Mouse (Mus musculus): ENCODE data around the gene Noxo1. TPM values are rescaled to one million over a fixed set of nuclear protein-coding genes. Genes with fewer than 3 reads are reported as not detected.
"Not testable (repeated sequence)": the region's sequence is repeated elsewhere in the genome, so short reads cannot be mapped to it uniquely, and the experiment has no call there.

Gene Noxo1
- total RNA-seq, 2 experiments from 2014 or later = 4.3 to 6.6 TPM

DNA sequence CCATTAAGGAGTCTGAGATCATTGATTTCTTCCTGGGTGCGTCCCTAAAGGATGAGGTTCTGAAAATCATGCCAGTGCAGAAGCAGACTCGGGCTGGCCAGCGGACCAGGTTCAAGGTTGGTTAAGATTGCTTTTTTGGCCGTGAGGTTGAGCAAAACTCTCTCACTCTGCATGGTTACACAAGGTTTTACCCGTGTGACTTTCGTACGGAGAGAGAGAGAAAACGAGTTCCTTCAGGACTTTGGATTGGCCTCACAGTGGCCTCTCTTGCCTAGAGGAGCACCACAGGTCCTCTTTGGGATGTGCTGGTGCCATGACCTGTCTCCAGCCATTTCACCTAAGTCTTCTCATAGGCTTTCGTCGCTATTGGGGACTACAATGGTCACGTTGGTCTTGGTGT lies 24.6 kb downstream of the Noxo1 start:
- DNase-seq = not testable (repeated sequence)

DNA sequence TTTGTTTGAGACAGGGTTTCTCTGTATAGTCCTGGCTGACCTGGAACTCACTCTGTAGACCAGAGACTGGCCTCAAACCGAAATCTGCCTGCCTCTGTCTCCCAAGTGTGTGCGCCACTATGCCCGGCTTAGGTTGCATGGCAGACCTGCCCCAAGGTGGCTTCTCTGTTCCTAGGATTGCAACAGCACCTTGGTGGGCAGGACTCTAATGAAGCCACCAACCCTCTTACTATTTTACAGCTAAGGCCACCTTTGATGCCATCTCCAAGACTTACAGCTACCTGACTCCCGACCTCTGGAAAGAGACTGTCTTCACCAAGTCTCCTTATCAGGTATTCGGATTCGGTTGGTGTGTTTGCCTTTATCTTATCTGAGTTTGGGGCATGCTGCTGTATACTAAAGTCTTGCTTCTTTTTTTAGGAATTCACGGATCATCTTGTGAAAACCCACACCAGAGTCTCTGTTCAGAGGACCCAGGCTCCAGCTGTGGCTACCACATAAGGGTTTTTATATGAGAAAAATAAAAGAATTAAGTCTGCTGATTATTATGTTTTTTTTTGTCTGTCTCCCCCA lies 25.4 kb downstream of the Noxo1 start:
- DNase-seq = not testable (repeated sequence)

DNA sequence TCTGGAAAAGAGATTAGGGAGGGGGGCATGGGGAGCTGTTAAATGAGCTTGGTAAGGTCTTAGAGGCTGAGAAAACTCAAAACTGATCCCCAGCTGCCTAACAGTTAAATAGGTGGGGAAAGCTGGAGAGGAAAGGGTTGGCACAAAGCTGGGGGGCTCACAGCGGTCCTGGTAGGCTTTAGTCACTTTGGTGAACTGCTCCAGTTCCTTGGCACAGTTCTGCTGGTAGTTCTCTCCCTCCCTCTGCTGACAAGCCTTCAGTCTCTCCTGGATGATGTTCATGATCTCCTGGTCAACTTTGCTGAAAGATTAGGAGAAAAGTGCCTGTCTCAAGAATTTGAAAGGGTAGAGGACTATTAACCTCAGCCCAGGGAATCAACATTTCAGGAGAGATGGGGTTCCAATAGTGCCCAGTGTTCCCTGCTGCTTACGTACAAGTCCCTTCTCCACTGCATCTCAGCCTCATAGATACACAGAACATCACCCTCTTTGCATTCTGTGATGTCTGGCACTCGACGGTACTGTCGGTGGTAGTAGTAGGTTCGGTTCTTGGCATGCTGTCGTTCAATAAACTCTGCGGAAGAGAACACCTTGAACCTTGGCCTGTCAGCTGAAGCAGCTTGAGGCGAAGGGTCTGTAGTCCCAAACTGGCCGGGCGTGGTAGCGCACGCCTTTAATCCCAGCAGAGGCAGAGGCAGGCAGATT lies 26.3 kb downstream of the Noxo1 start:
- no peak for DNase-seq

DNA sequence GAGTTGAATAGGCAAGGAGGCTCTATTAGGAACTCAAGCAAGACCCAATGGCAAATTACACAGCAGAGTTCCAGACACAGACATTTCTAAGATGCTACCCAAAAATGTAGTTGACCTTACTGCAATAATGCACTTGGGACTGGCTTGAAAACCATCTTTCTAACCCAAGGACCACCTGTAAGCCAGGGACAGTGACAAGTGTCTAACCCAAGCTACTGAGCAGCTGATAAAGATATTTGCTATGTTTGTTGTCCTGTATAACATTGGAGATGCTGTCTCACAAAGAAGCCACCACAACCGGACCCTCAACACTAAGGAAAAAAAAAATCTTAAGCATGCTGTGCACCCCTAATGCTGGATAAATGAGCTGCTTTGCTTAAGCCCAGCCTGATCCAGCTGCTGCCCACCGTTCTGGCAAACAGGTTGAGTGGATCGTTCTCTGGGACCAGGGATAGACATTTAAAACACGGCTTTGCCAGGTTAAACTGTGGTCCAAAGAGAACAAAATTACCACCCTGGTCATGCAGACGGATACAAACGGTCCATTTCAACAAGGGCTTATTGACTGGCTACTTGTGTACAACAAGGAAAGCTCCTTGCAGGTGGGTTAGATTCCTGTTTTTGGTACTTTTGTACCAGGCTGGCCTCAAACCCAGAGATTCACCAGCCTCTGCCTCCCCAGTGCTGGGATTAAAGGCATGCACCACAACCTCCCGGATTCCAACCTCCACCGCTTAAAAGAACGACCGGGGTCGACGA lies 27.3 kb downstream of the Noxo1 start:
- DNase-seq = no peak

DNA sequence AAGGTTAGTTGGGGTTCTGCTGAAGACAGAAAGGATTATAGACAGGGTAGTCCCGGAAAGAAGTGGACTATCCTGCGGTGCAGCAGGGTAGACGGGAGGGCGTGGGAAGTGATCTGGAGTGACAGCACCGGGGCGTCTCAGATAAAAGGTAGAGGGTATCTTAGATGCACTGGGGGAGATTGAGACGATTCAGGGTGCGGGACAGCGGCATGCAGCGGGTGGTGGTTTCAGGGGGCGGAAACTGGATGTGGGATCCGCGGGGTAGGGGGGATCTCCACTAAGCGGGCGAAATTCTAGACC lies 27.8 kb downstream of the Noxo1 start:
- no peak for DNase-seq

DNA sequence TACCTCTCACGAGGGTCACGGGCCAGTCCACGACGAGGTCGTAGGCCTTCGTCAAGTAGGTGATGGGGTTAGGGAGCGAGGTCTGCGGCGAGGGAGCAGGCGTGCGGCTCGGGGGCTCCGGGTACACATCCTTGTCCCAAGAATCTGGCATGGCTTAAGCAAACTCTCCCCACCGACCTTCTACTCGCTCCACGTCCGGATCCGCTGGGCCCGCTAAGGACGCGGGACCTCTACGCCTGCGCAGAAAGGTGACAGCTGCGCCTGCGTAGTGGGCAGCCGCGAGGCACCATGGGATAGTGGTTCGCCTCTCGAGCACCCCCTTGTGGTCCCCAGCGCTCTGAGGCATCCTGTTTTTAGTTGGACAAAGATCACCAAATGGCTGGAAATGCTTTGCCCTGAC lies 28.1 kb downstream of the Noxo1 start, which contains the start of gene Ndufb10:
Gene Ndufb10, minus strand, starts transcription at position 295 of the 400 bp plus-strand sequence.
- peak; percentile 99 for DNase-seq

DNA sequence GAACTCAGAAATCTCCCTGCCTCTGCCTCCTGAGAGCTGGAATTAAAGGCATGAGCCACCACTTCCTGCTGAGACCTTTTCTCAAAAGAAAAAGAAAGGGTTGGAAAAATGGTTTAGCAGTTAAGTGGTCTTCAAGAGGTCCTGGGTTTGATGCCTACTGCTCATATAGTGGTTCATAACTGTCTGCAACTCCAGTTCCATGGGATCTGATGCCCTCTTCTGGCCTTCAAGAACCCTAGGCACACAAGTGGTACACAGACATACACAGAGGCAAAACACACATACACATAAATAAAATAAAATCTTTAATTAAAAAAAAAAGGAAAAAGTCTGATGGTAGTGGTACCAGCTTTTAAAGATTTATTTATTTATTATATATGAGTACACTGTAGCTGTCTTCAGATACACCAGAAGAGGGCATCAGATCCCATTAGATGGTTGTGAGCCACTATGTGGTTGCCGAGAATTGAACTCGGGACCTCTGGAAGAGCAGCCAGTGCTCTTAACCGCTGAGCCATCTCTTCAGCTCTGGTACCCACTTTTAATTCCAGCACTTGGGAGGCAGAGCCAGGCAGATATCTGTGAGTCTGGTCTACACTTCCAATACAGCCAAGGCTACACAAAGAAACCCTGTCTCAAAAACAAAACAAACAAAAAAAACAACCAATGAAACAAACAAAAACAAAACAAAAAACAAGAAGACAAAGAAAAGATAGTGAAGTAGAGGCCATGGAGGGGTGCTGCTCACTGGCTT lies 29.8 kb downstream of the Noxo1 start:
- DNase-seq = no peak

DNA sequence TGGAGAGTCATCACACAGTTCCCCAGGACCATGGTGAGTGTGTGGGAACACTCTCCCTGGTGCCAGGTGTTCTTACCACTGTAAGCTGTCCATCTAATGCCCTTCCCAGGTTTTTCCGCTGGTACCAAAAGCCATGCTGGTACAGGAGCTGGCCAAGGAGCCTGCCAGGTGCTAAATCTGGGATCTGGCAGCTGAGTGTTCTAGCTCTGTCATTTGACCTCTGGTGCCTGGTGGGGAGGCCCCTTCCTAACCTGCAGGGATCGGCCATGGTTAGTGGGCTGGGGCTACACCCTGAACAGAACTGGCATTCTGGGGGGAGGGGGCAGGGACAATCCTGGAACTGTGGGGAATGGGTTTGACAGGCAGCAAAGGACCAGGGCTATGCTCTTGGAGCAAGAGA lies 31.6 kb downstream of the Noxo1 start, which contains the start of gene Rpl3l:
Gene Rpl3l, plus strand, starts transcription at position 203 of the 400 bp plus-strand sequence.
- DNase-seq = no peak

DNA sequence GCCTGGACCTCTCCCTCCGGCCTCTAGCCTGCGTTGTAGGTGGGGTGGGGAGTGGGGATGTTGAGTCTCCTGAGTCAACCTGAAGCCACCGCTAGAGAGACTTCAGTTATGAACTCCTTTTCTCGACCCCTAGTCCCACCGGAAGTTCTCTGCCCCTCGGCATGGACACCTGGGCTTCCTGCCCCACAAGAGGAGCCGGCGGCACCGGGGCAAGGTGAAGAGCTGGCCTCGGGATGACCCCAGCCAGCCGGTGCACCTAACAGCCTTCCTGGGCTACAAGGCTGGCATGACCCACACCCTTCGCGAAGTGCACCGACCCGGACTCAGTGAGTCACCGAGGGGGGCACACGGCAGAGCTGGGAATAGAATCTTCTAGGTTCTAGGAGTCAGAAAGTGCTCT lies 32.1 kb downstream of the Noxo1 start:
- no peak for DNase-seq

DNA sequence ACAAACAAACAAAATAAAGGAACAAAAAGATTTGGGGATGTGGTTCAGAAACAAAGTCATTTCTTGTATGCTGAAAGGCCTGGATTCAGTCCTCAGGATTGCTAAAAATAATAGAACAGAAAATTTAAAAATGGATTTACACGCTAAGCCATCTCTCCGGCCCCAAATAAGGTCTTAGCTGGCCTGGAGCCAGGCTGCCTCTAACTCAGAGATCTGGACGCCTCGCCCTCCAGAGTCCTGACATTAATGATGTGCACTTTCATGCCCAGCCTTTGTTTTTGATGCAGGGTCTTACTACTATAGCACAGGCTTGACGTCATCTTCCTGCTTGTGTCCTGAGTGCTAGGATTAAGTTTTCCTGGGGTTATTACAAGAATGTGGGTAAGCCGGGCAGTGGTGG lies 33.0 kb downstream of the Noxo1 start:
- DNase-seq = no peak

DNA sequence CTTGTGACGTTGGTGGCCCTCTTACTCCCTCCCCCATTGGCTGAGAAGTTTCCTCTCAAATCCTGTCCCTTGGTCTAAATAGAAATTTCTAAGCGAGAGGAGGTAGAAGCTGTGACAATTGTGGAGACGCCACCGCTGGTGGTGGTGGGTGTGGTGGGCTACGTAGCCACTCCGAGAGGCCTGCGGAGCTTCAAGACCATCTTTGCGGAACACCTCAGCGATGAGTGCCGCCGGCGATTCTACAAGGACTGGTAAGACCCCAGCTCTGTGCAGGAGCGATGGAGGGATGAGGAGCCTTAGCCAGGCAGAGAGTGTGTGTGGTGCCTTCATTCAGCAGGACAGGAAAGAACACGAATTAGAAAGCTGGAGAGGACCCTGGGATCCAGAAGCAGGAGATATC lies 34.8 kb downstream of the Noxo1 start:
- no peak for DNase-seq

DNA sequence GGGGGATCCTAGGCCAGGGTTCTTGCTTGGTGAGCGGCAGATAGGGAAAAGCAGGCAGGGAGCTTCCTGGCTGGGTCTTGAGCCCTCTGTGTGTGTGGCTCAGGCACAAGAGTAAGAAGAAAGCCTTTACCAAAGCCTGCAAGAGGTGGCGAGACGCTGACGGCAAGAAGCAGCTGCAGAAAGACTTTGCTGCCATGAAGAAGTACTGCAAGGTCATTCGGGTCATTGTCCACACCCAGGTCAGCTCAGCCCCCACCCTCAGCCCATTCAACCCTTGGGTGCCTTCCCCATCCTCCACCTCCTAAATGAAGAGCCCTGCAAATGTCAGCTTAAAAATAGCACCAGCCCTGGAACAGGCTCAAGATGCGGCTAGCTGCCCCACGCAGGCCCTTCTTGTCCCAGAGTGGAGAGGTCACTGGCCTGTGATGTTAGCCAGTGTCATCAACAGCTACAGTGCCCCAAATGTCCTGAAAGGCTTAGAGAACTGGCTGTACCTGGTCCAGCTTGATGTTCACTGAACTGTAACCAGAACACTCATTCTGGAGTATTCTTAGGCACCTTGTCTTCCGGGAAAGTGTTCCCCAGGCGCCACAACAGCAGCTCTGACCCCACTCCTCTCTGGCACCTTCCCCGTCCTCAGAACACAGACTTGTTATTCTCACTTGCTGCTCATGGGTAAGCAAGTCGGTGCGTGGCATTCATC lies 36.4 kb downstream of the Noxo1 start:
- DNase-seq = no peak

DNA sequence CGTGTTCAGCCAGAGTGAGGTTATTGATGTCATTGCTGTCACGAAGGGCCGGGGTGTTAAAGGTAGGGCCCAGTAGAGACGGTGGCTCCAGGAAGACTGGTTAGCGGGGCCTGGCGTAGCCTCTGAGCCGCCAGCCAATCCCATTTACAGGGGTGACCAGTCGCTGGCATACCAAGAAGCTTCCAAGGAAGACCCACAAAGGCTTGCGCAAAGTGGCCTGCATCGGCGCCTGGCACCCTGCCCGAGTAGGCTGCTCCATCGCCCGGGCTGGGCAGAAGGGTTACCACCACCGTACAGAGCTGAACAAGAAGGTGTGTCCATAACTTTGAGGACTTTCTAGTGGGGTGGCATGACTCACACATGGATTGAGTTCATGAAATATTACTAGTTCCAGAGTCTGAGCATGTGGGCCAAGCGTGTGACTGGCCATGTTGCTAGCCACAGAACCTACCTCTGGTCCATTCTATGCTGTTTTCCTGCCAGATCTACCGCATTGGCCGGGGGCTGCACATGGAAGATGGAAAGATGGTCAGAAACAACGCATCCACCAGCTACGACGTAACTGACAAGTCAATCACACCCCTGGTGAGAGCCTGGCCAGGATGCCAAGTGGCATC lies 37.5 kb downstream of the Noxo1 start:
- no peak for DNase-seq

DNA sequence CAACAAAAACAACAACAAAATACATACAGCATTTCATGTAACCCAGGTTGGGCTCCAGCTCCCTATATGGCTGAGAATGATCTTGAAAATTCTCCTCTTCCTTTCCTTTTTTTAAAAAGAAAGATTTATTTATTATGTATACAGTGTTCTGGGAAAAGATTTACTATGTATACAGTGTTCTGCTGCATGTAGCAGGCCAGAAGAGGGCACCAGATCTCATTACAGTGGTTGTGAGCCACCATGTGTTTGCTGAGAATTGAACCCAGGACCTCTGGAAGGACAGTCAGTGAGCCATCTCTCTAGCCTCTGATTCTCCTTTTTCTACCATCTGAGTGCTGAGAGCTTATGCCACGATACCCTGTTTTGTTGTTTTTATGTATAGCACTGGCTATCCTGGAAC lies 38.5 kb downstream of the Noxo1 start:
- DNase-seq = no peak

DNA sequence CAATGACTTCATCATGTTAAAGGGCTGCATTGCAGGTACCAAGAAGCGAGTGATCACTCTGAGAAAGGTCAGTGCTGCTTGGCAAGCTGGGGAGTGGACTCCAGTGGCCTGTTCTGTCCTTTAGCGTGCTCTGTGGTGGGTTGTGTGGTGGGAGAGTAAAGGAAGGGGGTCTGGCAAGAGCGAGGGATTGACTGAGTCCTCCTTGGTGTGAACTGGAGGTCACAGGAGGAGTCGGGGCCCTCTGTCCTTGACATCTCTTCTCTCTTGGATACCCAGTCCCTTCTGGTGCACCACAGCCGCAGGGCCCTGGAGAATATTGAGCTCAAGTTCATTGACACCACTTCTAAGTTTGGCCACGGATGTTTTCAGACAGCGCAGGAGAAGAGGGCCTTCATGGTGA lies 39.4 kb downstream of the Noxo1 start:
- no peak for DNase-seq

DNA sequence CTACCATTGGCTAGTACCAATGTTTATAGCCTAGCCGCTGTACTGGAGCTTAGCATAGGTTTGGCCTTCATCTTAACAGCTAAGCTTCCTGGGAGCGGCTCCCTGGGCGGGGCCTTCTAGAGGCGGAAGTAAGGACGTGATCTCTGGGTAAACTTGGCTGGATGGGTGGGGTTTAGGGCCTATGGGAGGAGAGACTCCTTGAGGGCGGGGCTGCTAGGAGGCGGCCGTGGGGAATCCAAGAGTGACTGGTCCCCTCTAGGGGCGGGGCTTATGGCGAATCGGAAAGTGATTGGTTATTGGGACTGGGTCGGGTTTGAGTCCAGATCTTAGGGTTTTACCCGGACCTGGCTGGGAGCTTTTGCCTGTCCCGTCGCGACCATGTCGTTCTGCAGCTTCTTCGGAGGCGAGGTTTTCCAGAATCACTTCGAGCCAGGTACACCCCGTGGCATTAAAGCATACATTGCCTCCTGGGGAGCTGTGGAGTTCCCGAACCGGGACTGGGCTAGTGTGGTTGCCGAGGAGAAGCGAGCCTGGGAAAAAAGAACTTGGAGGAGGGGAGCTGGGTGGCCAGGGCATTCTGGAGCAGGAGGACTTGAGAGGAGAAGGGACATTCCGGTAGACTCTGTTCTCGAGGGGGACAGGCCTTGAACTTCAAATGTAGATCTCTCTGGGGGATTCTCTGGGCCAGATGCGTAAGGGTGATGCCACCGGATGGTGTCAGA lies 40.5 kb downstream of the Noxo1 start, which contains the start of gene Msrb1:
Gene Msrb1, plus strand, starts transcription at position 313 of the 722 bp plus-strand sequence.
- peak; percentile 97 for DNase-seq

DNA sequence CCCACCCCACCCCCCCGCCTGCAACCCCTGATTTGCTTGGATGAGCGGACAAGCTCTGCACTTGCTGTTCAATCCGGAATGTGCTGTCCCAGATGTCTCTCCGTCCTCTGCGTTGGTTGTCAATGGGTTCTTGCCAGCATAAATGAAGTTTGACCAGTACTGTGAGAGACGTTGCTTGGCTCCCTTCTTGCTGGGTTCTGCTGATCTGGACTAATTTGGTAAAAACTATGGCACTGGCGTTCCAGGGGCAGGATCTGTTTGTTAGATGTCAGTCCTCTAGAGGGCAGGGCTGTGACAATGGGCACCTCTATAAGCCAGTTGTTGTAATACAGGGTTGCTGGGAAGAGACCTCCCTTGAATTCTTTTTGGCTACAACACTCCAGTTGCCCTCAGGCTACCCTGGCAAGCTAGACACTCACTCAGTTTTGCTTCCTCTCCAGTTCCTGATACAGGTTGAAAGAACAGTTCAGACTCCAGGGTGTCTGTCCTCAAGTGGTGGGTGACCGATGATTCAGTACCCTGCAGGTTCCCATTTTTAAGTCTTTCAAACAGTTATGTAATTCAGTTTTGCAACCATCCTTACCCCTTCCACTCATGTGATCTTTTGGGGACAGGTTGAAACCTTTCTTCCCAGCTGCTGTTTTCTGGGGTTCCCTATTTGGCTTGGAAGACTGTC lies 41.2 kb downstream of the Noxo1 start:
- no peak for DNase-seq

DNA sequence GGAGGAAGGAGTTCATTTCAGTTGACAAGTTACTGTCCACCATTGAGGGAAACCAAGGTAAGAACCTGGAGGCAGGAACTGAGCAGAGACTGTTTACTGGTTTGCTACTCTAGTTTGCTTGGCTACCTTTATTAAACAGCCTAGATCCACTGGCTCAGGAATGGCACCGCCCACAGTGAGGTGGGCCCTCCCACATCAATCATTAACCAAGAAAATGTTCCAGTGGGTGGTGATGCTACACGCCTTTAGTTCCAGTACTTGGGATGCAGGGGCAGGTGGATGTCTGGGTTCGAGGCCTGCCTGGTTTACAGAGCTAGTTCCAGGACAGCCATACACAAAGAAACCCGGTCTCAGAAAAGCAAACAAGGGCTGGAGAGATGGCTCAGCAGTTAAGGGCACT lies 42.2 kb downstream of the Noxo1 start:
- DNase-seq = no peak

DNA sequence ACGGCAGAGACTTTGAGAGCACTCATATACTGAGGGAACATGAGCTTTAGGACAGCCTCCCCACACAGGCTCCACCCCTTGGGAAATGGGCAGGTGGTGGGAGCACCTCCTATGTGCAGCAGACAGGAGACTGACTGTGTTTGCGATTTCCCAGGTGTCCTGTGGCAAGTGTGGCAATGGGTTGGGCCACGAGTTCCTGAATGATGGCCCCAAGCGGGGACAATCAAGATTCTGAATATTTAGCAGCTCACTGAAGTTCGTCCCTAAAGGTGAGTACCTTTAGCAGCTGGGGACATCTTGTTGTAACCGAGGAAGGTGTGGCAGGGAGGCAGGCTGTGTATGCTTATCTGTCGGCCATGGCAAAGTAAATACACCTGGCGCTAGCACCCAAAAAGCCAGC lies 43.9 kb downstream of the Noxo1 start:
- DNase-seq = no peak

DNA sequence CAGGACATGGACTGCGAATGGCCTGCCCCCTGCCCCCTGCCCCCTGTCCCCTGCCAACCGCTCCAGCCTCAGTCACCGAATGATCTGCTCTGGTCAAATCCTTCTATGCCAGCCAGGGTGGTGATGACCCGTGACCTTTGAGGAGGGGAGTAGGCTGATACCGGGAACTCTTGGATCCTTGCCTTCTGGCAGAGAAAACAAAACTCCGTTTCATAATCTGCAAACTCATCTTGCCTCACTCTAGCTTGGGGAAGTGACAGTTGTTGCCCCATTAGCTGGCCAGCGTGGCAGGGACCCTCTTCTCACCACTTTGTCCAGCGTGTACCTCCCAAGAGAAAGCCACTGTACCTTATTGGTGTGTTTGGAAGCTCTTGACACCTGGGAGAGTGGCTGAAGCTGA lies 46.3 kb downstream of the Noxo1 start:
- peak; percentile 51 for DNase-seq
